Mouse (Mus musculus) spleen, adult 2 months (tissue): ENCODE data around the gene Slc26a8. TPM values are rescaled to one million over a fixed set of nuclear protein-coding genes. Genes with fewer than 3 reads are reported as not detected.

ENCODE experiments used
- DNase-seq, 2 experiments: peaks; one replicate each; pipeline versions ENCODE4 v3.0.0 to v3.0.0-alpha.2; 2012 to 2021; ENCODE audit warnings: low spot score in 2 of 2, low read depth in 1 of 2
- H3K27ac ChIP-seq: fragments of 200-500 bp; 2 replicates; pipeline ENCODE4 v1.5.1; 2012; ENCODE audit warnings: low read length, inconsistent platforms; ENCODE audit not compliant: insufficient read depth
- H3K27me3 ChIP-seq: fragments of 200-500 bp; 2 replicates; pipeline ENCODE4 v1.6.1; 2012; ENCODE audit warnings: mild to moderate bottlenecking, moderate library complexity, low read length, inconsistent platforms; ENCODE audit not compliant: control insufficient read depth, insufficient read depth
- H3K36me3 ChIP-seq: fragments of 200-500 bp; 2 replicates; pipeline ENCODE4 v1.6.1; 2012; ENCODE audit warnings: mild to moderate bottlenecking, low read length, inconsistent platforms; ENCODE audit not compliant: control insufficient read depth, insufficient read depth
- H3K4me1 ChIP-seq: fragments of 200-500 bp; 2 replicates; pipeline ENCODE4 v1.6.1; 2011; ENCODE audit warnings: inconsistent platforms; ENCODE audit not compliant: control insufficient read depth, insufficient read depth, insufficient read length
- H3K4me3 ChIP-seq: fragments of 200-500 bp; 2 replicates; pipeline ENCODE4 v1.5.1; 2011; ENCODE audit warnings: mild to moderate bottlenecking, inconsistent platforms; ENCODE audit not compliant: insufficient read depth, insufficient read length; ENCODE audit errors: extremely low read depth
- CTCF ChIP-seq: fragments of 200-500 bp; IDR thresholded peaks from 2 replicates; pipeline ENCODE4 v1.5.1; 2011; ENCODE audit warnings: mild to moderate bottlenecking, inconsistent platforms; ENCODE audit not compliant: insufficient read depth, insufficient read length, insufficient replicate concordance; ENCODE audit errors: extremely low read depth
- POLR2A ChIP-seq: fragments of 200-500 bp; IDR thresholded peaks from 2 replicates; pipeline ENCODE4 v1.6.1; 2011; ENCODE audit warnings: low read depth, low read length, inconsistent platforms
- WGBS: fragments of 180-500 bp; shearing (Covaris S2); methylation state at CpG from one replicate; pipeline ENCODE4 v1.1.7; 2018; 5-methylcytosine and 5-hydroxymethylcytosine counted together
- polyA plus RNA-seq: library from polyadenylated mRNA; depleted of rRNA; stranded (reverse); fragments of >200 nt; gene quantifications from 2 replicates; pipeline ENCODE4 v1.2.3, GENCODE M21; 2012

Gene Slc26a8
- polyA plus RNA-seq, 1 experiment = 0.40 TPM

DNA sequence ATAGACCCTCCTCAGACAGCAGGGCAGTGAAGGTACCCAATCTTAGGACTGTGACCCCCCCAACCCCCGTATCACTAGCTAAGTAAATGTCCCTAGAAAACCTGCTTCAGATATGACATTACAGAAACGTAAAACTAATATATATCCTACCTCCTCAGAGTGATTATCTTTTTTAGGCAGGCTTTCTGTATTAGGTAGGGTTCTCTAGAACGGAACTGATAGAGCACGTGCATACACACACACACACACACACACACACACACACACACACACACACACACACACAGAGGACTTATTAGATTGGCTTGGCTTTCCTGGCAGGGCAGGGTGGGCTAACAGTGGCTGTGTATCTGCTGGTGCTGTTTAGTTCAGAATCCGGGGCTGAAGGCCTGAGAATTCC, 54.2 kb downstream of the Slc26a8 start:
- no peak overlapping the region for H3K27ac ChIP-seq
- 76% methylated on average over 5 of the region's 5 CpGs for WGBS
- H3K4me3 ChIP-seq = no peak overlapping the region
- H3K36me3 ChIP-seq = no peaks in the 10 kb centered on the region
- TF ChIP-seq POLR2A (no peak), CTCF (no peak)
- H3K27me3 ChIP-seq = no peaks in the 10 kb centered on the region
- DNase-seq = no peak
- H3K4me1 ChIP-seq = no peaks in the 10 kb centered on the region

DNA sequence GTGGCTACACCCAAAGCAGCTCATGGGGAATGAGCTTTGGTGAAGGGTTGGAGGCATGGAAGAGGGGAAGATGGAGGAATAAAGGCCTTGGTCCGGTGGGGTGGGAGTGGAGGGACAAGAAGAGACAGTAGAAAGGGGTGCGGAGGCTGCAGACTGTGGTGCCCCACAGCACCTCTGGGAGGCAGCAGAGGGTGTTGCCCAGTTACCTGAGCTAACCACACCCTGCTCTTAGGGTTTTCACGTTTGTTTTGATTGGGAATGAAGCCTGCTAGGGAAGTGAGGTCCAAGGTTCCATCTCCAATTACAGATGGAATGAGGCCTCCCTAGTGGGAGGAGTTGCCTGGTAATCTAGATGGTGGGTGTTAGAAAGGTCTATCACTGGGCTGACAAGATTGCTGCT, 60.9 kb downstream of the Slc26a8 start:
- H3K4me3 ChIP-seq = no peak overlapping the region
- no peaks in the 10 kb centered on the region for H3K27me3 ChIP-seq
- H3K27ac ChIP-seq = no peak overlapping the region
- WGBS = 62% methylated on average over 3 of the region's 3 CpGs
- H3K36me3 ChIP-seq = no peaks in the 10 kb centered on the region
- DNase-seq = no peak
- peaks cover 9% of the 10 kb centered on the region for H3K4me1 ChIP-seq
- TF ChIP-seq CTCF (no peak), POLR2A (no peak)

DNA sequence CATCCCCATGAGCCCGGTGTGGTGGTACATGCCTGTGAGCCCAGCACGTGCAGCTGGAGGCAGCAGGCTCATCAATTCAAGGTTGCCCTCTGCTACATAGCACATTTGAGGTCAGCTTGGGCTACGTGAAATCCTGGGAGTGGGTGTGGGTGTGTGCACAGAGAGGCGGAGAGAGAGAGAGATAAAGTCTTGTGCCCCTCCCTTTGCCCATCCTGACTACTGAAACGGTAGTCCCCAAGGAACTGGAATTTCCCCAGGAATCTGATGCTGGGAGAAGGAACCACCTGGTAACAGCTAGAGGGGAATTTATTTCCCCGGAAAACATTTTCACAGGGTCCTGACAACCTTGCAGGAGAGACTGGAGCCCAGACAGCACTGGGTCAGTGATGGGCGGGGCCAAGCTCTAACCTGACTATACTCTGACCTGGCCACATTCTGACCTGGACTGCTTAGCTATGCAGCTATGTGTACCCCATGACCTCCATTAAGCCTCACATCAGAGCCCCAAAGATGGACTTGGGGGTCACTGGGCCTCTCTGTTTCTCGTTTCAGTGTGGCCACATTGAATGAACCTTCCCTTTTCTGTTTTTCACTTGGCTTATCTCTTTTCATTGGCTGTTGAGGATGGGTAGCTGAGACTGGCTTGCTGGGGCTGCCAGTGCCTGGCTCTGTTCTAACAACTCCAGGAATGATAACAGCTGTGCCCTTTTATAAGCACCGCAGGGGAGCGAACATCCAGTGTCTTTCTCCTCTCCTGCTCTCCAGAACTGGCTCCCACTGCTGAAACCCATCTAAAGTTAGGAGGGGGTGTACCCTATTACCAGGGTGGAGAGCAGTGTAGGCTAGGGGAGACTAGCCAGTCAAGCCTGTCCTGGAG, 61.5 kb downstream of the Slc26a8 start:
- Histone ChIP-seq H3K4me3 (no peak overlapping the region), H3K36me3 (no peaks in the 10 kb centered on the region), H3K4me1 (peaks cover 9% of the 10 kb centered on the region), H3K27ac (no peak overlapping the region), H3K27me3 (no peaks in the 10 kb centered on the region)
- 84% methylated on average over 10 of the region's 10 CpGs for WGBS
- TF ChIP-seq CTCF (no peak), POLR2A (no peak)
- no peak for DNase-seq

DNA sequence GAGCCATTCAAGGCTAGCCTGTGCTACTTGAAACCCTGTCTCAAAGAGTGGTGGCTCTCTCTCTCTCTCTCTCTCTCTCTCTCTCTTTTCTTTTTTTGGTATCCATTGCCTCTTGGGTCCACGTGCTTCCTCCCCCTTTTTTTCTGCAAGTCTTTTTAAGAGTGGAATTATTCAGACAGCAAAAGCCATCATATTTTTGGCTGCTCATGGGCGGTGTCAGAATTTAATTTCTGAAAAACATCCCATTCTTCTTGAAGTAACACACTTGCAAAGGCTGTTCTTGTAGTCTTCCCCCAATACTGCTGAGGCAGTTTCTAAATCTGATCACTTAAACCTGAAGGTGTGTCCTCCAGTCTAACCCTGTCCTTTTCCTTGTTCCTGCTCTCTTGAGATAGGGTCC, 63.1 kb downstream of the Slc26a8 start:
- Histone ChIP-seq H3K36me3 (no peaks in the 10 kb centered on the region), H3K27ac (no peak overlapping the region), H3K4me1 (peaks cover 9% of the 10 kb centered on the region), H3K27me3 (no peaks in the 10 kb centered on the region), H3K4me3 (no peak overlapping the region)
- WGBS = 82% methylated on average over 2 of the region's 2 CpGs
- no peak for DNase-seq
- TF ChIP-seq CTCF (no peak), POLR2A (no peak)

DNA sequence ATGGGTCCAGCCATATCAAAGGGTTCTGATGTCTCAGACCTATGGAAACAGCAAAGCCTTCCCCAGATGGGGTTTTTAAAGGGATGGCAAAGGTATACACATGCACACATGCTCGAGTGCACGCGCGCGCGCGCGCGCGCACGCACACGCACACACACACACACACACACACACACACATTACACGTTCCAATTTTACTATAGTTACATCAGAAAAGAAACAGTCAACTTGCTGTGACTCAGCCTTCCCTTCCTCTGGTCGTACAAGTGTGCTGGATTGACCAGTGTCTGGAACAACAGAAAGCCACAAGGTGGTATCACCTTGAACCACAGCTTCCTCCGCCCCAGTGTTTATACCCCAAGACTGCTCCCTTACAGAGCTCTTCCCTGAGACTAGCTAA, 64.7 kb downstream of the Slc26a8 start:
- no peak overlapping the region for H3K4me3 ChIP-seq
- no peak overlapping the region for H3K27ac ChIP-seq
- no peaks in the 10 kb centered on the region for H3K27me3 ChIP-seq
- H3K36me3 ChIP-seq = no peaks in the 10 kb centered on the region
- peaks cover 18% of the 10 kb centered on the region for H3K4me1 ChIP-seq
- TF ChIP-seq CTCF = no peak
- TF ChIP-seq POLR2A = no peak
- peak in 1 of 2 experiments; percentile 27 for DNase-seq
- 22% methylated on average over 15 of the region's 15 CpGs for WGBS

DNA sequence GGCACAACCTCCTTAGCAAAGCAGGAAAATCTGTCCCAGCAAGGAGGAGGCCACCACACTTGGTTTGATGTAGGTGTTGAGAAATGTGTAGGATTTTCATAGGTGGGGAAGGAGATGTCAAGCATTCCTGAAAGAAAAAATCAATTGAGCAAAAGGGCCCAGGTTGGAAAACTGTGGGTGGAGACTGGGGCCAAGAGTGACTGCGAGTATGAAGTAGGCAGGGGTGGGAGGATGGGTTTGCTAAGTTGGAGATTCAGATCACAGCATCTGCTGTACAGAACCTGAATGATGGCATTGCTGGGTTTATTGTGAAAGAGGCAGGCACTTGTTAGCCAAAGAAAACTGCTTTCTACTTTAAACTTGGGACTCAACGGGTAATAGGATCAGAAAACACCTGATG, 65.2 kb downstream of the Slc26a8 start:
- no peak for TF ChIP-seq CTCF
- no peak for TF ChIP-seq POLR2A
- Histone ChIP-seq H3K27ac (no peak overlapping the region), H3K4me1 (peaks cover 18% of the 10 kb centered on the region), H3K27me3 (no peaks in the 10 kb centered on the region), H3K36me3 (no peaks in the 10 kb centered on the region), H3K4me3 (no peak overlapping the region)
- 38% methylated on average over 2 of the region's 2 CpGs for WGBS
- no peak for DNase-seq

DNA sequence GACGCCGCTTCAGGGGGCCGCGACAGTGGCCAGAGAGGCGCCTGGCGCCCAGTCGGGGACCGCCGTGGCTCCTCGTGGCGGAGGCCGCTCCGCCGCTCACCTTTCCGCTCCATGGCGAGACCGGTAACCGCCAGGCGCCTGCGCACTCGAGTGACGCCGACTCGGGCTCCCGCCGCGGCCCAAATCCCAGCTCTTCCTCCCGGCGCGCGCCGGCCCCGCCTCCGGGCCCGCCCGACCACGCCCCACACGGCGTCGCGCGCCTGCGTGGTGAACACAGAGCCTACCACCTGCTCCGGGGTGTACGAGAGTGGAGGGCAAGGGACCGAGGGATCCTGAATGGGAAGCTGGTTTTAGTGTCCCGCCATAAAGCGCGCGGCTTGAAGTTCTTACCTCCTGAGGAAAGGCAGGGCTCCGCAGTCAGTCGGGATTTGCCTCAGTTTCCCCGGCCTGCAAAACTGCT, 67.7 kb downstream of the Slc26a8 start, which contains the start of gene Srpk1:
Srpk1 (minus strand) TSS at position 410 of the 460 bp plus-strand sequence.
- Histone ChIP-seq H3K4me1 (peaks cover 18% of the 10 kb centered on the region), H3K27me3 (no peaks in the 10 kb centered on the region), H3K27ac (peak within 1 kb of the TSS; percentile 86), H3K36me3 (no peaks in the 10 kb centered on the region), H3K4me3 (peak within 1 kb of the TSS; percentile 89)
- TF ChIP-seq POLR2A (peak; percentile 71), CTCF (no peak)
- peak; percentile 65 to 88 for DNase-seq
- WGBS = under 1% methylated on average over 52 of the region's 53 CpGs
